Mouse (Mus musculus) adrenal gland, postnatal 4 days (tissue): ENCODE data around the gene Rimbp3. TPM values are rescaled to one million over a fixed set of nuclear protein-coding genes. Genes with fewer than 3 reads are reported as not detected.
A peak's percentile ranks its signal among the peaks of the same experiment; 100 is the strongest.
"Not testable (repeated sequence)": the region's sequence is repeated elsewhere in the genome, so short reads cannot be mapped to it uniquely, and the experiment has no call there.

Experiments used
- DNase-seq, 2 experiments: peaks; one replicate each; pipeline ENCODE4 v3.0.0; 2021 to 2022; ENCODE audit warnings: low spot score in 2 of 2, mixed read lengths in 2 of 2
- total RNA-seq, 2 experiments: library from RNA; stranded (reverse); gene quantifications; 2 replicates each; pipeline ENCODE4 v1.2.3; 2021

Rimbp3 gene
- total RNA-seq, 2 experiments from 2014 or later, result 0.22 TPM; not detected in 1

DNA sequence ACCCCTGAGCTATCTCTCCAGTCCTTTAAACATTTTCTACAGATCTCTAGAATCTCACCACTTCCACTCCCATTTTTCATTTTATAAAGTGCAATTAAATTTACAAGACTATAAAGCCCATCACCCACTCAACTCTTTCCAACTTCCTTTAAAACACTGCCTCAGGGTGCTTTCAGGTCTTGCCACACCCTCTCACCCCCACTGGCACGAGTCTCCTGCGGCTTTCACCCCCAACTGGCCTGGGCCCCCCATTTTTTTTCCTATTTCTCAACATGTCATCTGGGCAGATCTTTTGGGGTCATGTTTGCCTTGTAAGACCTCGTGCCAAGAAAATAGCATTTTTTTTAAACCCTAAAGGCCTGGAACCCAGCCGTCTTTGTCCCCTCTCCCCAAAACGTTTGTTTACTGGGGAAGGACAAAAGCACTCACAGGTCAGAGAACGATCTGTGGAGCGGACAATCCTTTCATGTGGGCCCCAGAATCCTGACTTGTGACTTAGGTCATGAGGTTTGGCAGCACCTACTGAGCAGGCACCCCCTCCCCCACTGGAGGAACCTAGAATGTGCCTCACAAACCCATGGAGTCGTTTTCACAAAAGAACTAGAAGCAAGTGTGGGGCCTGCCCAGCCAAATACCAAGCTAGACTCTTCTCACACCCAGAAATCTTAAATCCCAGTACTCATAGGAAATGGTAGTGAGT is 8.7 kb downstream of the Rimbp3 start:
- no peak for DNase-seq

- DNase-seq, result no peak
Observed at GRCm38 (mm10) chr16:17220127-17220733, 11.8 kb downstream of the Rimbp3 start.

DNA sequence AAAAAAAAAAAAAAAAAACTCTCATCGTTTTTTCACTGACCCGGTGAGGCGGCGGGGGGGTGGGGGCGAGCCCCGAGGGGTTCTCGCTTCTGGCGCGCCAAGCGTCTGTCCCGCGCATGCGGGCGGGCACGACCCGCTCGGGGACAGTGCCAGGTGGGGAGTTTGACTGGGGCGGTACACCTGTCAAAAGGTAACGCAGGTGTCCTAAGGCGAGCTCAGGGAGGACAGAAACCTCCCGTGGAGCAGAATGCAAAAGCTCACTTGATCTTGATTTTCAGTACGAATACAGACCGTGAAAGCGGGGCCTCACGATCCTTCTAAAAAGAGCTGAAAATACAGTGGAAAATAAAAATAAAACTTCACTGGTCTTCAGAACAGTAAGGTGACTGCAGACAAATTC is 13.8 kb downstream of the Rimbp3 start:
- peak; percentile 100 for DNase-seq

DNA sequence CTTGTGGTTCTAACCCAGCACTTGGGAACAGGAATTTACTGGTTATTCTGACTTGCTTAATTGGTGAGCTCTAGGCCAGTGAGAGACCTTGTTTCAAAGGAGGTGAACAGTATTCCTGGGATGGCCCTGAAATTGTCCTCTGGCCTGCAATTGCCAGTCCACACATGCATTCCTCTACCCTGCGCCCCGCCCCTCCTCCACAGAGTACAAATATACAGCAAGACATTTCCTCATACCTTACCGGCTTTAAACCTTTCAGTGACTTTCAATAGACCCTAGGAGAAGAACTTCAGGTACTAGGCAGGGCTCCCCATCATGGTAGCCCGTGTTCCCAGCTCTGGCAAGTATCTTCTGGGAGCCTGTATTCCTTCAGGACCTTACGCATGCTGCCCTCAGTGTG is 17.2 kb downstream of the Rimbp3 start:
- no peak for DNase-seq

GRCm38 (mm10) chr16:17226496-17226895 is 18.1 kb downstream of the Rimbp3 start:
- DNase-seq, result no peak

GRCm38 (mm10) chr16:17231523-17231922 is 23.1 kb downstream of the Rimbp3 start:
- DNase-seq, result not testable (repeated sequence)

DNA sequence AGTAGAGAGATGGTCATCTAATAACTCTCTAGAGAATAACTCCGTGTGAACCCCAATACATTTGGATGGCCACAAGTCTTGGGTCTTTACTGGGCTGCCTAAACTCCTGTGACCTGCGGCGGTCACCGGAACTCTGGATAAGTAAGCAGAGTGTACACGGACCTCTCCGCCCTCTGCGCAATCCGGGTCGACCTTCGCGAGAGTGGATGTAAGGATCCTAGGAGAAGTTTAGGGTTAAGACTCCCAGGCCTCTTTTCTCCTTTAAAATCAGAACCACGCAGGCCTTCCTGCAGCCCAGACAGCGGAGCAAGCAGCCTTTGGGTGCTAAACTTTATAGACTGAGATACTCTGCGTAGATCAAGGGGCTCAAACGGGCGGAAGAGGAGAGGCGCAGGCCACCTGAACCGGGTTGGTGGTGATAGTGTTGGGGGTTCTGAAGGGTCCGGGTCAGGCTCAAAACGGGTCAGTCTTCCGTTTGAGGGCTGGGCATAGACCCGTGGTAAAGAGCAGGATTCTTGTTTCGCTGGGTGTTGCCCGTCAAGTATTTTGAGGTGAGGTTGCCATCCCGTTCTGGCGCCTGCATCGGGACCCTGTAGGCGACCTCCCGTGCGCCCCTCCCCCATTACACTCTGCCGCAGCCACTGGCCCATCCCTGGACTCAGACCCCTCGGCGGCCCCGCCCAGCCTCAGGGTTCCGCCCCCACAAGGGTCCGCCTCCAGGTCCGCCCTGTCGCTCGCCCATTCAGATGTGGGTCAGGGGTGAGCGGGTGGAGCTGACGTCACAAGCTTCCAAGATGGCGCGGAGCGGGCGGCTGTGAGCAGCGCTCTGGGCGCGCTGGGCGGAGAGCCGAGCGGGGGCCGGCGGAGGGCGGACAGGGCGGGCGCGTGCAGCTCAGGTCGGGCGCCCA is 24.6 kb downstream of the Rimbp3 start, which contains the start of gene Hic2:
Gene Hic2 (plus strand): TSS at position 779 of the 908 bp plus-strand sequence.
- DNase-seq, result peak; percentile 88 to 91

GRCm38 (mm10) chr16:17233702-17234498 is 25.5 kb downstream of the Rimbp3 start:
- DNase-seq, result peak in 1 of 2 experiments; percentile 15

GRCm38 (mm10) chr16:17234499-17234895 is 26.1 kb downstream of the Rimbp3 start:
- DNase-seq, result no peak

- no peak for DNase-seq
Observed at GRCm38 (mm10) chr16:17234916-17235665, 26.7 kb downstream of the Rimbp3 start.

DNA sequence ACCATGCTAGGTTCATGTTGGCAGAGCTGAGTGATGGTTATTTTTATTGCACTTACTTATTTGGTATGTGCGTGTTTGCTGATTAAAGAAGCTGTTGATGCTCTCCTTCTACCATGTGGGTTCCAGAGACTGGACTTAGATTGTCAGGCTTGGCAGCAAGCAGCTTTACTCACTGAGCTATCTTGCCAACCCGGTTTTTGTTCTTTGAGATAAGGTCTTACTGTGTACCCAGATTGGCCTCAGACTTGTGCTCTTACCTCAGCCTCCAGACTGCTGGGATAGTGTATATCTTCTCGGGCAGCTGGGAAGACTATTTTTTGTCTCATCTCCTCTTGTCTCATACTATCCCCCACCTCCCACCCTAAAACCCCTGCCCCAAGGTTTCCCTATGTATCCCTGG is 29.2 kb downstream of the Rimbp3 start:
- DNase-seq, result no peak

GRCm38 (mm10) chr16:17239409-17239808 is 31.0 kb downstream of the Rimbp3 start:
- DNase-seq, result no peak

- no peak for DNase-seq
Observed at GRCm38 (mm10) chr16:17243731-17244130, 35.3 kb downstream of the Rimbp3 start.

GRCm38 (mm10) chr16:17244996-17245395 is 36.6 kb downstream of the Rimbp3 start:
- DNase-seq, result no peak

DNA sequence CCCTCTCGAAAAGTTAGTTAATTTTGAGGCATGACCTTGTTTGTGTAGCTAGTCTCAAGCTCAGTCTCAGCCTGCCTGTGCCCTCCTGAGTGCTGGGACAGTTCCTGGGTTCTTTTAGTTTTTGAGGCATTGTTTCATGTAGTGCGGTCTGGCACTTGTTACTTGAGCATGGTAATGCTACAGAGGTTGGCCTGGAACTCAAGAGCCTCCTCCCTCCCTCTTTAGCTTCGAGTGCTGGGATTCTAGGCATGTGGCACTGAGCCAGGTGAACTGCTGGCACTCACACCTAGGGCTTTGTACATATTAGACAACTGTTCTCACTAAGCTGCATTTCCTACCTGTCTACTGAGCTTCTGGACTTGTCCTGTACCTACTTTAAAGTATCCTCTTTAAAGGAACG is 39.3 kb downstream of the Rimbp3 start:
- no peak for DNase-seq

DNA sequence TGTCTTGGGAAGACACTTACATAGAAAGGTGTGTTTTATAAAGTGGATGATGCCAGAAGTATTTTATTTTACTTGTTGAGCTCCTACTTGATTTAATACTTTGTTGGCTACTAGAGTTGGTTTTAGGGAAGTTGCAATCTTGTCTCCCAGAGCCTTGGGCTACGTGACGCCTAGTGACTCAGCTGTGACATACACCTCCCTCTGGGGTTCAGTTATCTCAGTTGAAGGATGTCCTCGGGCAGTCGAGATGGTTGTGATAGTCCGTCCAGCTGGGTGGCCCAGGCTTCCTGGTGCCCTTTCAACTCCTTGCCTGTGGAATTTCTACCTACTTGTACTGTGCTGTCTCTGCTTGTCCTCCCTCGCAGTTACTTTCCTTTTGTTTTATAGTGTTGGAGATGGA is 40.7 kb downstream of the Rimbp3 start:
- DNase-seq, result no peak

- peak in 1 of 2 experiments; percentile 55 for DNase-seq
Observed at GRCm38 (mm10) chr16:17251539-17251938, 43.1 kb downstream of the Rimbp3 start.

- DNase-seq, result no peak
Observed at GRCm38 (mm10) chr16:17252086-17252726, 43.8 kb downstream of the Rimbp3 start.

DNA sequence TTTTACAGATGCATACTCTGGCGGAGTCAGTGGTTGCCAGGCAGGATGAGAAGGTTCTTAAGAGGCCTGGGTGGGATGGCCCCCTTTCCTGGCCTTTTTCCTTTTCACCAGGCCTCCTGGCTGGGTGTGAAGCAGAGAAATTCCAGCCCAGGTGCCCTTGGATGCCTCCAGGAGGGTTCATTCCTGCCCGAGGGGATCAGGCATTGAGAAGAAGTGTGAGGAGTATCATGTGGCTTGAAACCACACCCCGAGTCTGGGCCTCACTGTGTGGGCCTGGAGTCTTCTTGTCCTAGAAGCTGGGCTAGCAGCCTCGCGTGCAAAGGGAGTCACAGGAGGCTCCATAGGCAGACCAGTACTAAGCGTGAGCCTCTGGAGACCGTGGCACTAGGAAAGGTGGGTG is 44.4 kb downstream of the Rimbp3 start:
- DNase-seq, result no peak
